Mouse (Mus musculus): ENCODE measurements around the gene Ptgis. TPM values are rescaled to one million over a fixed set of nuclear protein-coding genes. Genes with fewer than 3 reads are reported as not detected.
A peak's percentile ranks its signal among the peaks of the same experiment; 100 is the strongest.
"Not testable (repeated sequence)": the region's sequence is repeated elsewhere in the genome, so short reads cannot be mapped to it uniquely, and the experiment has no call there.

Ptgis gene
- total RNA-seq, 2 experiments from 2014 or later, result 18.8 to 24.6 TPM

DNA sequence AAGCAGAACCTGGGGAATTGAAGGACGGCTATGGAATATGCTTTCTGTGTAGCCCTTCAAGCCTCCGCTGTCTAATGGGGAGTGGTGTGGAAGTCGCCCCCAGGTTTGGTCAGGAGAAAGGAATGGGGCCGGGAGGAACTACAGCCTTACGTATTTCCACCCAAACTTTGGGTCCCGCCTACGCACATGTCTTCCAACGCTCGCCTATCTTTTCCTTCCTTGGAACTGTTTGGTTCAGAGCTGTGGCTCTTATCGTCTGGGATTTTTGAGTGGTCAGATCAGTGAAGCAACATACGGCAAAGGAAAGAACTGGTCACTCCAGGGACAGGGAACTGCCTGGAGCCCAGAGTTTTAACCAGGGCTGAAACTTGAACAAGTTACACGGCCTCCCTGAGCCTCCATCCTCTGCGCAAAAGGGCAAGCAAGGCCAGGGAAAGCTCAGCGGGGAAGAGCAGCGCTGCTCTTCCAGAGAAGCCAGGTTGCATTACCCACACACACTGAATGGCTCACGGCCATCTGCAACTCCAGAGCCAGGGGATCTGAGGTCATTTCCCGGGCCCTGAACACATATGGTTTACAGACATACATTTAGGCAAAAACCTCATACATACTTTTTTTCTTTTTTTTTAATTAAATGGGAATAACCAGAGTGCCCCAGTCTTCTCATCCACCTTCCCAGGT, 4.9 kb downstream of the Ptgis start:
- intact Hi-C loops (cut with DNase I), result no loop called here
- DNase-seq (ENCODE audit: low spot score), result peak; percentile 84

- intact Hi-C loops (cut with DNase I), result no loop called here
- DNase-seq (ENCODE audit: low spot score), result no peak
Measured at GRCm38 (mm10) chr2:167233771-167234170, 6.6 kb downstream of the Ptgis start.

GRCm38 (mm10) chr2:167233009-167233335, 7.4 kb downstream of the Ptgis start:
- no peak for DNase-seq (ENCODE audit: low spot score)
- intact Hi-C loops (cut with DNase I), result no loop called here

DNA sequence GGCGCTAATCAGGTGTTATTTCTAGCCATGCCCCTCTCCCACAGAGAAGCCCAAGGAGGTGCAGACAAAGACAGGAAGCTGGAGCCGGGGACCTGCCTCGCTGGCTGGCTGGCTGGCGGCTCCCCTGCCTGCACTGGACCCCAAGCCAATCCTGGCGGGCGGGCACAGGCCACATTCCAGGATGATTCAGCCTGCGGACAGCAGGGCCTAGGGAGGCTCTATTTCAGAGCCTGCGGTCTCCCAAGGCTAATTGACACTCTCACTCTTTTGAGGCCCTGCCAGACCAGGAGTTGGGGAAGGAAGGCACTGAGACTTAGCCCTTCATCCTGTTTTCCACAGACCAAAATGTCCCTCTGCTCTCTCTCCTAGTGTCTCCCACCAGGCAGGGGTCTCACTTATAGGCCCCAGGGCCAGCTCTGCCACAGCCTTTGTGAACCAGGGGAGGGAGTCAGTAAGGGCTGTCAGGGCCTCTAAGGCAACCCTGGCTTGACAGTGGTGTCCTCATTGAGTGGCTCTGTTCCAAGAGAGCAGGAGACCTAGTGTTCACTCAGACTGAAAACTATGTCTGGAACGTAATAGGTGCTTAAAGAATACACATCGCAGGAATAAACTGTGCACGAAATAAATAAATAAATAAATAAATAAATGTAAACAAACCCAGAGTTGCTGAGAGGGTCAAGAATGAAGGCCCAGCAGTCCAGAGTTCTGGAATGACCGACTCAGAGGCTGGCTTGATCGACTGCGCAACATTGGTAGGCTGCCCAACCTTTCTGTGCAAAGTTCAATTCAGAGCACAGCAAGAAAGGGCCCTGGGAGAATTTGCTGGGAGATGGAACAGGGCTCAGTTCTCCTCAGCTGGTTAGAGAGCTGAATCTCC, 8.0 kb downstream of the Ptgis start:
- peak; percentile 63 for DNase-seq (ENCODE audit: low spot score)
- intact Hi-C loops (cut with DNase I), result no loop called here

- intact Hi-C loops (cut with DNase I), result no loop called here
- DNase-seq (ENCODE audit: low spot score), result no peak
Measured at GRCm38 (mm10) chr2:167230554-167230953, 9.8 kb downstream of the Ptgis start.

DNA sequence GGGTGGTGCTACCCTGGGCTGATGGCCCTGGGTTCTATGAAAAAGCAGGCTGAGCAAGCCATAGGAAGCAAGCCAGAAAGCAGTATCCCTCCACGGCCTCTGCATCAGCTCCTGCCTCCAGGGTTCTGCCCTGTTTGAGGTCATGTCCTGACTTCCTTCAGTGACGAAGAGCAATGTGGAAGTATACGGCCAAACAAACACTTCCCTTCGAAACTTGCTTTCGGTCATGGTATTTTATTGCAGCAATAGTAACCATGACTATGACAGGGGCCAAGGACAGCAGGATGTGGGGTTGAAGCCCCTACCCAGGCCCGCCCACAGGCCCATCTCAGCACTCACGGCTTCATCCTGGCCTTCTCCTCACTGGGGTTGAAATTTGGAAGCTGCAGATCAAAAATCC, 15.5 kb downstream of the Ptgis start:
- intact Hi-C loops (cut with DNase I), result loop anchor here (5.0 kb wide), 2 partner anchors 192 to 237 kb away; no protein-coding TSS in a partner anchor
- no peak for DNase-seq (ENCODE audit: low spot score)

DNA sequence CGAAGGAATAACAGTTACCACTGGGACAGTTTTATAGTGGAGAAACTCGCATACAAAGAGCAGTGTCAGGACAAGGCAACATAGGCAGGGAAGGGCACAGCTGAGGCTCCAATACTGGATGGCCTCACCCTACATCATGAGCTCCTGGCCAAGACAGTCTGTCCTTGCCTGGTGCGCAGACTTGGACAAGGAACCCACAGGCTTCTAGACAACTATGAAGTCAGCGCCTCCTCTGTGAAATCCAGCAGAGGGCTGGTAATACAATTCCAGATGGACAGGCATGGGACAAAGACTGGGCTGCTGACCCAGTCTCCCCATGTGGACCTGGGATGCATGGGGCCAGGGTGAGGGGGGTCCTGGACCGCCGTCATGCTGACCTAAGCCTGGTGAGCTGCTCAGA, 16.2 kb downstream of the Ptgis start:
- intact Hi-C loops (cut with DNase I), result loop anchor here (5.0 kb wide), 2 partner anchors 193 to 238 kb away; no protein-coding TSS in a partner anchor
- DNase-seq (ENCODE audit: low spot score), result no peak

- intact Hi-C loops (cut with DNase I), result loop anchor here (1.0 to 5.0 kb wide), 3 partner anchors 57 to 240 kb away; no protein-coding TSS in a partner anchor
- DNase-seq (ENCODE audit: low spot score), result no peak
Measured at GRCm38 (mm10) chr2:167222152-167222551, 18.3 kb downstream of the Ptgis start.

DNA sequence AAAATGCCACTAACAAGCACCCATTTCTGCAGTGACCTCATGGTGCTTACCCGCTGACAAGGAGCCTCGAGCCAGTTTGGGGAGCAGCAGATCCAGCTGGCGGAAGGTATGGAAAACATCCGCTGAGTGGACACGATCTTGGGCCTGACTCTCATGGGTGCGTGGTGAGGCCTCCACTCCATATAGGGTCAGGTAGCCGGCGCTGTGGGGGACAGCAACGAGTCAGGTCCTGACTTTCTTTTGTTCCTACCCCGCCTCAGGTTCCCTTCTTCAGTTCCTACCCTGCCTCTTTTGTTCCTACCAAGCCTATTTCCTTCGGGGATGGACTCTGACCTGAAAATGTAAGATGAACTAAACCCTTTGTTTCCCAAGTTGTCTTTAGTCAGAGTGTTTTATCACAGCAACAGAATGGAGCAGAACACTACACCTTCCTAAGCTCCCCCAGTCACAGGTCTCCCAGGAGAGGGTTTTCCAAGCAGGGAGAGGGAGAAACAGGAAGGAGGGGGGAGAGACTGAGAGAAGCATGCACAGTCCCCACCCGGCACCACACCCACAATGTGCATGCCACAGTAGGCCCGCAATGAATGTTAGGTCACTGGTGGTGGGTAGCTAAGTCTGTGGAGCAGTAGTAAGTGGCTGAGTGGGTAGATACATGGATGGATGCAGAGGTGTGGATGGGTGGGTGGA, 19.1 kb downstream of the Ptgis start:
- intact Hi-C loops (cut with DNase I), result loop anchor here (5.0 kb wide), 2 partner anchors 196 to 241 kb away; no protein-coding TSS in a partner anchor
- DNase-seq (ENCODE audit: low spot score), result no peak

DNA sequence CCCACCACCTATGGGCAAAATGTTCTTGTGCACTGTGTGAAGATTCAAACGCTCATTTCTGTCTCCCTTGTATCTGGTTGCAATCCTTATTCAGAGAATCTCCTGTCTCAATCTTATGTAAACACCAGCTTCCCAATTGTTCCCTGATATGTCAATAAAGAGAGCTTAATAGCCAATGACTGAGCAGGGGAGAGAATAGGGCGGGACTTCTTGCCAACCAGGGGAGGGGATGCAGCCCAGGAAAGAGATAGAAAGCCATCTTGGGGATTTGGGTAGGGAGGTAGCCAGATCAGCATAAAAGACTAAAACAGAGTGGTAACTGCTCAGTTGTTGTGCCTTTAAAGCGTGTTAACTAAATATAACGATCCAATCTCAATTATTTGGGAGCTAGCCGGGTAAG, 19.7 kb downstream of the Ptgis start:
- no peak for DNase-seq (ENCODE audit: low spot score)
- intact Hi-C loops (cut with DNase I), result loop anchor here (5.0 kb wide), 2 partner anchors 197 to 242 kb away; no protein-coding TSS in a partner anchor

- DNase-seq (ENCODE audit: low spot score), result peak; percentile 55
- intact Hi-C loops (cut with DNase I), result loop anchor here (1.0 kb wide), 2 partner anchors 107 to 147 kb away; no protein-coding TSS in a partner anchor
Measured at GRCm38 (mm10) chr2:167219154-167219775, 21.1 kb downstream of the Ptgis start.

- intact Hi-C loops (cut with DNase I), result no loop called here
- DNase-seq (ENCODE audit: low spot score), result no peak
Measured at GRCm38 (mm10) chr2:167213666-167214065, 26.7 kb downstream of the Ptgis start.

GRCm38 (mm10) chr2:167213076-167213475, 27.3 kb downstream of the Ptgis start:
- no peak for DNase-seq (ENCODE audit: low spot score)
- intact Hi-C loops (cut with DNase I), result no loop called here

- peak; percentile 46 for DNase-seq (ENCODE audit: low spot score)
- intact Hi-C loops (cut with DNase I), result no loop called here
Measured at GRCm38 (mm10) chr2:167212551-167212950, 27.9 kb downstream of the Ptgis start.

DNA sequence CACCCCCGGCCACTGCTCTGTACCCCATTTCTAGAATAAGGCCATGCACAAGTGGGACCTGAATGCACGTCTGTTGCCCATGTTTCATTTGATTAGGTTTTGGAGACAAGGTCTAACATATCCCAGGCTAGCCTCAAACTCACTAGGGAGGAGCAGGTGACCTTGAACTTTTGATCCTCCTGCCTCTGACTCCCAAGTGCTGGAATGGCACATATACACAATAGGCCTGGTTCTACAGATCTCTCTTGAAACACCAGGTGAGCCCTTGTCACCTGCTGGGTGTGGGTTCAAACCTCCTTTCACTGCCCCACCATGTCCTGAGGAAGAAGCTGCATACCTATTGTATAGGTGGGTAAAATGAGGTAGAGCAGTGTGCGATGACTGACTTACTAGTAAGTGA, 28.3 kb downstream of the Ptgis start:
- intact Hi-C loops (cut with DNase I), result no loop called here
- DNase-seq (ENCODE audit: low spot score), result no peak

- intact Hi-C loops (cut with DNase I), result loop anchor here (2.0 kb wide), 1 partner anchor 19 kb away; the partner anchor contains the start of gene Kcnb1
- no peak for DNase-seq (ENCODE audit: low spot score)
Measured at GRCm38 (mm10) chr2:167209900-167210299, 30.5 kb downstream of the Ptgis start.

DNA sequence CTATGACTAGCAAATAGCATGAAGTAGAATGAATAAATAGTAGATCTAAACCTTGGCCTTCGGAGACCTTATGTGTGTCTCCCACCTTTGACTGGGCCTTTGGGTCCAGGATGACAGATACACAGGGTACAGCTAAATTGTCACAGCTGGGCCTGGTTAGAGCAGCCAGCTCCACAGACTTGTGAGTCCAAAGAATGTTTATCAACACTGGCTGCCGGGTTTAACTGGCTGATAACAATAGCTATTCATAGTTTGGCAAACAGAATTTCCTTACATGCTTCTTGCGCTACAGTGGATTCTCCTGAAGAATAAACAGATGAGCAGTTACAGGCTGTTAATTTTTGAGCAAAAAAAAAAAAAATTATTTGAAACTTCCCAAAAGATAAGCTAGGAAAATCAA, 31.4 kb downstream of the Ptgis start:
- intact Hi-C loops (cut with DNase I), result no loop called here
- no peak for DNase-seq (ENCODE audit: low spot score)

DNA sequence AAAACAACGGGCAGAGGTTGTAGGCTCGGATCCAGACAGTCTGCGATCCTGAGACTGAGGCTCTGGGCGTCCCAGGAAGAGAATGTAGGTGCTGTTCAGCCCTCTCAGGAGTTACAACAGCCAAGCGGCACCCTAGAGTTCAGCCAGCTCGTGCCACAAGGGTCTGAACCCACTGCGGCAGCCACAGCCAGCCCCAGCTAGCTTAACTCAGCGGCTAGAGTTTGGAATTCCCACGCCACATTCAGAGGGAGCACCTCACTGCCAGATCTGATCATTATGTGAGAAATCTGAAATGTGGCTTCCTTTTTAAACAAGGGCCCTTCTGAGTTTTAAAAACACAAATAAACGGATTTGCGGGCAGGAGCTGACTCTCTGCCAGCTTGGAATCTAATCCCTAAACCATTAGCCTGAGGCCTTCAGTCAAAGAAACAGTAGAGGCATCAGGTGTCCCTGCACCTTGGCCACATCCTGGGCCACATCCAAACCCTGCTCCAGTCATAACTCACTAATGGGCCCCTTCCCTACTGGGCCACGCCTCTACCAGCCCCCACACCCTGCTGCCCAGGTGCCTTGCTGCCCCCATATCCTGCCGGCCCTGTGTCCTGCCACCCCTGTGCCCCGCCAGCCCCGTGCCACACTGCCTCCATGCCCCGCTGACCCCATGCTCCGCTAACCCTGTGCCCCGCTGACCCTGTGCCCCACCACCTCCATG, 34.3 kb downstream of the Ptgis start:
- intact Hi-C loops (cut with DNase I), result no loop called here
- no peak for DNase-seq (ENCODE audit: low spot score)

DNA sequence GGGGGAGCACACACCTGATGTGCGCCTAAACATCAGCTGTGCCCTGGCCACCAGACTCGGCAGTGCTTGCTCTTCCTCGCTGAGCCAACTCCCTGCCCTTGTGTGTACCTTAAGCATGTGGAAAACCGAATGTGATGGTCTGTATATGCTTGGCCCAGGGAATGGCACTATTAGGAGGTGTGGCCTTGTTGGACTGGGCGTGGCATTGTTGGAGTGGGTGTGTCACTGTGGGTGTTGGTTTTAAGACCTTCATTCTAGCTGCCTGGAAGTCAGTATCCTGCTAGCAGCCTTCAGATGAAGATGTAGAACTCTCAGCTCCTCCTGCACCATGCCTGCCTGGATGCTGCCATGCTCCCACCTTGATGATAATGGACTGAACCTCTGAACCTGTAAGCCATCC, 35.7 kb downstream of the Ptgis start:
- intact Hi-C loops (cut with DNase I), result loop anchor here (5.0 kb wide), 1 partner anchor 132 kb away; no protein-coding TSS in a partner anchor

More for the DNA sequence above, 35.7 kb downstream of the Ptgis start:
- not testable (repeated sequence) for DNase-seq (ENCODE audit: low spot score)
